Mouse (Mus musculus) lung, adult 2 months (tissue): ENCODE results near the gene Gm20388.

ENCODE experiments used
- CTCF ChIP-seq: fragments of 200-500 bp; IDR thresholded peaks from 2 replicates; pipeline ENCODE4 v1.5.1; 2011; ENCODE audit warnings: mild to moderate bottlenecking, low read length, control low read depth; ENCODE audit not compliant: insufficient read depth
- POLR2A ChIP-seq: fragments of 200-500 bp; IDR thresholded peaks from 2 replicates; pipeline ENCODE4 v1.6.1; 2011; ENCODE audit warnings: low read depth, mild to moderate bottlenecking, control low read depth, low read length, borderline replicate concordance; ENCODE audit errors: extremely low read depth

- TF ChIP-seq POLR2A (no peak), CTCF (no peak)
These were observed 1278.4 kb downstream of the Gm20388 start for GRCm38 (mm10) chr8:121188994-121189393.
